Mouse (Mus musculus): ENCODE data around the gene Ccdc159. TPM values are rescaled to one million over a fixed set of nuclear protein-coding genes. Genes with fewer than 3 reads are reported as not detected.

The Ccdc159 gene
- polyA plus RNA-seq, 1 experiment from 2014 or later, result 3.0 TPM

DNA sequence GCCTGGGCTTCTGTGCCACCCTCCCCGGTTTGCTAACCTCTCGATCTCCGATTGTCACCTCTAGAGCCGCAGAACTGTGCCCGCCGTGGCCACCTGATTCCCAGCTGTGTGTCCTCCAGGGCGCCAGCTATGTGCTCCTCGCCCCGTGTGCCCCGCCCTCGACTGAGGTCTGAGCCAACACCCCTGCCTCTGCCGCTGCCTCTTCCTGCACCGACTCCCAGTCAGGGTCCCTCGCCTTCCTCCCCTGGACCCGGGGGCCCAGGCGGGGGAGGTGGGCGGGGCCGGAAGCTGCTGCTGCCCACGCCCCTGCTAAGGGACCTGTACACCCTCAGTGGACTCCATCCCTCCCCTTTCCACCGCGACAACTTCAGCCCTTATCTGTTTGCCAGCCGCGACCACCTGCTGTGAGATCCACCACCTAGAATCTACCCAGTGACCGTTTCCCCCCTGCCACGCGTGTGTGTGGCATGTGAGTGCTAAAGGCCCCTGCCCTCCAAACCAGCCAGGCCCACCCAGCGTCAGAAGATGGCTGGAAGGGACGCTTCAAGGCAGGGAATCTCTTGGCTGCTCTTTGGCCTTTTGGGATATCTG lies 20.4 kb downstream of the Ccdc159 start:
- peak overlapping the region; percentile 9; the same call in 1 of the 2 replicates for H3K4me2 ChIP-seq (ENCODE audit: low read length)

DNA sequence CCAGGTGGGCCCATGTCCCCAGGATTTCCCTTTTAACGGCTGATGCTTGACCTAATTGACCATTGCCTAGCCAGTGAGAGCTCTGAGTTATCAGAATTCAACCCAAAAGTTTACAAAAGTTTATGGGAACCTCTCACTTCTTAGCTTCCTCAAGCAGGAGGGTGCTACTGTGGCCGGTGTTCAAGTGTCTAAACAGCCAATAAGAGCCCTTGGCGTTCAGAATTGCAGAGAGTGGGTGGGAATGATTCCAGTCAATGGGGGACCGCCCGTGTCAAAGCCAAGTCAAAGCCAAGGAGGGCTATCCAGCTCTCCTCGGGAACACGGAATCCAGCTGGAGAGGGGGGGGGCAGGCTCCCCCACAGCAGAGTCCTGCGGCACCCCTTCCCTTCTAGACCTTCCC lies 20.9 kb downstream of the Ccdc159 start:
- Histone ChIP-seq H3K4me2 (ENCODE audit: low read length) (no peak overlapping the region), H3K4me1 (ENCODE audit: control insufficient read depth in 2 of 2, insufficient read depth in 2 of 2, low read length in 2 of 2) (0 out of 4 replicates have a peak, but pooled peaks cover 0 to 3% of the 10 kb centered on the region in 2 experiments), H3K4me3 (ENCODE audit: control insufficient read depth in 1 of 2, insufficient read depth in 1 of 2, low read depth in 1 of 2, low read length in 2 of 2) (no peak overlapping the region), H3K27me3 (ENCODE audit: control insufficient read depth, insufficient read depth, low read length) (peaks cover 26% of the 10 kb centered on the region), H3K36me3 (ENCODE audit: control insufficient read depth, insufficient read depth, low read length) (no peaks in the 10 kb centered on the region), H3K27ac (replicated peaks in 1 of 2; ENCODE audit: control insufficient read depth in 1 of 2, insufficient read depth in 1 of 2, low read depth in 2 of 2, low read length in 2 of 2) (no peak overlapping the region), H3K9me3 (ENCODE audit: control insufficient read depth, low read length) (no peaks in the 10 kb centered on the region), H3K9ac (ENCODE audit: low read length) (no peak overlapping the region)
- 45% methylated on average over 8 of the region's 8 CpGs for WGBS
- no peak for ATAC-seq (ENCODE audit: insufficient number of reproducible peaks, insufficient read depth, low FRiP score, low read depth)

More for the DNA sequence above, 20.4 kb downstream of the Ccdc159 start:
- no peak overlapping the region for H3K27ac ChIP-seq (replicated peaks in 1 of 2; ENCODE audit: control insufficient read depth in 1 of 2, insufficient read depth in 1 of 2, low read depth in 2 of 2, low read length in 2 of 2)
- H3K36me3 ChIP-seq (ENCODE audit: control insufficient read depth, insufficient read depth, low read length), result no peaks in the 10 kb centered on the region
- H3K9ac ChIP-seq (ENCODE audit: low read length), result no peak overlapping the region
- no peak for ATAC-seq (ENCODE audit: insufficient number of reproducible peaks, insufficient read depth, low FRiP score, low read depth)
- peaks cover 26% of the 10 kb centered on the region for H3K27me3 ChIP-seq (ENCODE audit: control insufficient read depth, insufficient read depth, low read length)
- H3K9me3 ChIP-seq (ENCODE audit: control insufficient read depth, low read length), result no peaks in the 10 kb centered on the region
- H3K4me1 ChIP-seq (ENCODE audit: control insufficient read depth in 2 of 2, insufficient read depth in 2 of 2, low read length in 2 of 2), result 0 out of 4 replicates have a peak, but pooled peaks cover 0 to 3% of the 10 kb centered on the region in 2 experiments
- 4% methylated on average over 28 of the region's 28 CpGs for WGBS
- H3K4me3 ChIP-seq (ENCODE audit: control insufficient read depth in 1 of 2, insufficient read depth in 1 of 2, low read depth in 1 of 2, low read length in 2 of 2), result no peak overlapping the region

DNA sequence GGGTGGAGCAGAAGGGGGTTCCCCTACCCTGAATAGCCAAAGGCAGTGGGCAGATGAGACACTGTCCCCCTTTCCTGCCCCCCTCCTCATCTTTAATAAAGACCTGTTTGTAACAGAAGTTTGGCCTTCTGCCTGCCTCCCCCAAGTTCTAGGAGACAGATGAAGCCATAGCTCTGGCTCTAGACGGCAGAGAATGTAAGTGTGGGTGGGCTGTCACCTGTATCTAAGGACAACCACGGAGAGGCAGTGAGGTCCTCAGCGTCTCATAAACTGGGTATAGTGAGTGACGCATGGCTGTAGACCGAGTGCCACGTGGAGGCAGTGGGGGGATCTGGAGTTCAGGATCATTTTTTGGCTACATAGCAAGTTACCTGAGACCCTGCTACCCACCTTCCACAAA lies 21.5 kb downstream of the Ccdc159 start:
- ATAC-seq (ENCODE audit: insufficient number of reproducible peaks, insufficient read depth, low FRiP score, low read depth), result no peak
- 0 out of 4 replicates have a peak, but pooled peaks cover 0 to 3% of the 10 kb centered on the region in 2 experiments for H3K4me1 ChIP-seq (ENCODE audit: control insufficient read depth in 2 of 2, insufficient read depth in 2 of 2, low read length in 2 of 2)
- no peaks in the 10 kb centered on the region for H3K36me3 ChIP-seq (ENCODE audit: control insufficient read depth, insufficient read depth, low read length)
- H3K4me2 ChIP-seq (ENCODE audit: low read length), result no peak overlapping the region
- H3K27me3 ChIP-seq (ENCODE audit: control insufficient read depth, insufficient read depth, low read length), result peaks cover 25% of the 10 kb centered on the region
- H3K27ac ChIP-seq (replicated peaks in 1 of 2; ENCODE audit: control insufficient read depth in 1 of 2, insufficient read depth in 1 of 2, low read depth in 2 of 2, low read length in 2 of 2), result no peak overlapping the region
- 68% methylated on average over 6 of the region's 6 CpGs for WGBS
- no peaks in the 10 kb centered on the region for H3K9me3 ChIP-seq (ENCODE audit: control insufficient read depth, low read length)
- H3K4me3 ChIP-seq (ENCODE audit: control insufficient read depth in 1 of 2, insufficient read depth in 1 of 2, low read depth in 1 of 2, low read length in 2 of 2), result no peak overlapping the region
- H3K9ac ChIP-seq (ENCODE audit: low read length), result no peak overlapping the region

- H3K27ac ChIP-seq (replicated peaks in 1 of 2; ENCODE audit: control insufficient read depth in 1 of 2, insufficient read depth in 1 of 2, low read depth in 2 of 2, low read length in 2 of 2), result no peak overlapping the region
- no peaks in the 10 kb centered on the region for H3K36me3 ChIP-seq (ENCODE audit: control insufficient read depth, insufficient read depth, low read length)
- 0 out of 4 replicates have a peak, but pooled peaks cover 0 to 3% of the 10 kb centered on the region in 2 experiments for H3K4me1 ChIP-seq (ENCODE audit: control insufficient read depth in 2 of 2, insufficient read depth in 2 of 2, low read length in 2 of 2)
- no peak overlapping the region for H3K4me2 ChIP-seq (ENCODE audit: low read length)
- peaks cover 22% of the 10 kb centered on the region for H3K27me3 ChIP-seq (ENCODE audit: control insufficient read depth, insufficient read depth, low read length)
- no peak overlapping the region for H3K4me3 ChIP-seq (ENCODE audit: control insufficient read depth in 1 of 2, insufficient read depth in 1 of 2, low read depth in 1 of 2, low read length in 2 of 2)
- H3K9ac ChIP-seq (ENCODE audit: low read length), result no peak overlapping the region
- 17% methylated on average over 11 of the region's 11 CpGs for WGBS
- H3K9me3 ChIP-seq (ENCODE audit: control insufficient read depth, low read length), result no peaks in the 10 kb centered on the region
- no peak for ATAC-seq (ENCODE audit: insufficient number of reproducible peaks, insufficient read depth, low FRiP score, low read depth)
Observed at GRCm38 (mm10) chr9:21950322-21950721, 23.1 kb downstream of the Ccdc159 start.

- Histone ChIP-seq H3K4me3 (ENCODE audit: control insufficient read depth in 1 of 2, insufficient read depth in 1 of 2, low read depth in 1 of 2, low read length in 2 of 2) (no peak overlapping the region), H3K27ac (replicated peaks in 1 of 2; ENCODE audit: control insufficient read depth in 1 of 2, insufficient read depth in 1 of 2, low read depth in 2 of 2, low read length in 2 of 2) (no peak overlapping the region), H3K4me2 (ENCODE audit: low read length) (no peak overlapping the region), H3K36me3 (ENCODE audit: control insufficient read depth, insufficient read depth, low read length) (no peaks in the 10 kb centered on the region), H3K27me3 (ENCODE audit: control insufficient read depth, insufficient read depth, low read length) (peaks cover 14% of the 10 kb centered on the region), H3K9me3 (ENCODE audit: control insufficient read depth, low read length) (no peaks in the 10 kb centered on the region), H3K9ac (ENCODE audit: low read length) (no peak overlapping the region), H3K4me1 (ENCODE audit: control insufficient read depth in 2 of 2, insufficient read depth in 2 of 2, low read length in 2 of 2) (0 out of 4 replicates have a peak, but pooled peaks cover 0 to 8% of the 10 kb centered on the region in 2 experiments)
- WGBS, result 81% methylated on average over 3 of the region's 3 CpGs
- no peak for ATAC-seq (ENCODE audit: insufficient number of reproducible peaks, insufficient read depth, low FRiP score, low read depth)
Observed at GRCm38 (mm10) chr9:21951977-21952376, 24.7 kb downstream of the Ccdc159 start.

GRCm38 (mm10) chr9:21953600-21953999 lies 26.3 kb downstream of the Ccdc159 start:
- Histone ChIP-seq H3K4me3 (ENCODE audit: control insufficient read depth in 1 of 2, insufficient read depth in 1 of 2, low read depth in 1 of 2, low read length in 2 of 2) (no peak overlapping the region), H3K36me3 (ENCODE audit: control insufficient read depth, insufficient read depth, low read length) (0 out of 2 replicates have a peak, but pooled peaks cover 9% of the 10 kb centered on the region), H3K4me1 (ENCODE audit: control insufficient read depth in 2 of 2, insufficient read depth in 2 of 2, low read length in 2 of 2) (peaks cover 3 to 10% of the 10 kb centered on the region in 2 experiments; a peak in 2 of 4 replicates), H3K27ac (replicated peaks in 1 of 2; ENCODE audit: control insufficient read depth in 1 of 2, insufficient read depth in 1 of 2, low read depth in 2 of 2, low read length in 2 of 2) (no peak overlapping the region), H3K27me3 (ENCODE audit: control insufficient read depth, insufficient read depth, low read length) (no peaks in the 10 kb centered on the region), H3K4me2 (ENCODE audit: low read length) (no peak overlapping the region), H3K9me3 (ENCODE audit: control insufficient read depth, low read length) (no peaks in the 10 kb centered on the region), H3K9ac (ENCODE audit: low read length) (no peak overlapping the region)
- WGBS, result 12% methylated on average over 3 of the region's 3 CpGs
- no peak for ATAC-seq (ENCODE audit: insufficient number of reproducible peaks, insufficient read depth, low FRiP score, low read depth)

- Histone ChIP-seq H3K27me3 (ENCODE audit: control insufficient read depth, insufficient read depth, low read length) (no peaks in the 10 kb centered on the region), H3K4me3 (ENCODE audit: control insufficient read depth in 1 of 2, insufficient read depth in 1 of 2, low read depth in 1 of 2, low read length in 2 of 2) (no peak overlapping the region), H3K4me2 (ENCODE audit: low read length) (peak overlapping the region; percentile 69; the same call in 1 of the 2 replicates), H3K9me3 (ENCODE audit: control insufficient read depth, low read length) (no peaks in the 10 kb centered on the region), H3K27ac (replicated peaks in 1 of 2; ENCODE audit: control insufficient read depth in 1 of 2, insufficient read depth in 1 of 2, low read depth in 2 of 2, low read length in 2 of 2) (no peak overlapping the region), H3K4me1 (ENCODE audit: control insufficient read depth in 2 of 2, insufficient read depth in 2 of 2, low read length in 2 of 2) (peaks cover 3 to 10% of the 10 kb centered on the region in 2 experiments; a peak in 2 of 4 replicates), H3K9ac (ENCODE audit: low read length) (no peak overlapping the region), H3K36me3 (ENCODE audit: control insufficient read depth, insufficient read depth, low read length) (0 out of 2 replicates have a peak, but pooled peaks cover 9% of the 10 kb centered on the region)
- no peak for ATAC-seq (ENCODE audit: insufficient number of reproducible peaks, insufficient read depth, low FRiP score, low read depth)
- 86% methylated on average over 3 of the region's 3 CpGs for WGBS
Observed at GRCm38 (mm10) chr9:21954635-21955034, 27.4 kb downstream of the Ccdc159 start.

Data from heart, embryonic 14.5 days (tissue).